Mouse (Mus musculus): Measurements from ENCODE around the gene Kcnj10. TPM values are rescaled to one million over a fixed set of nuclear protein-coding genes. Genes with fewer than 3 reads are reported as not detected.

Gene Kcnj10
- polyA plus RNA-seq, 1 experiment from 2014 or later: not detected

DNA sequence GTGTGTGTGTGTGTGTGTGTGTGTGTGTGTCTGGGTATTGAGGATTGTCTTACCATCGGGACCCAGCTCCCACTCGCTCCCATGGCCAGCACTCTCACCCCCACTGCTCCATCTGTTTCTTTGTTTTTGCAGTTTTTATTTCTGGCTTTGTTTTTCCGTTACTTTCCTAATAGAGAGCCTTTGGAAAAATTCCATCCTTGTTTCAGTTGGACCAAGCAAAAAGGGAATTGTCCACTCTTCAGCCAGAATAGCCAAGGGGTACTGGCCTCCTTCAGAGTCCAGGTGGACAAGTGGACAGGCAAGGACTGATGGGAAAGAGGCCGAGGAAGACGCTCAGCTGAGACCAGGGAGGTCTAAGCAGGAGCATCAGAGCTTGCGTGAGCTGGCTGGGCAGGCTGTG is 34.1 kb upstream of the Kcnj10 start:
- no peak overlapping the region for H3K4me2 ChIP-seq (ENCODE audit: low read length)
- no peaks in the 10 kb centered on the region for H3K9me3 ChIP-seq (ENCODE audit: control insufficient read depth, low read length)
- peaks cover 11 to 18% of the 10 kb centered on the region in 2 experiments for H3K4me1 ChIP-seq (ENCODE audit: control insufficient read depth in 2 of 2, insufficient read depth in 2 of 2, low read length in 2 of 2)
- H3K27ac ChIP-seq (replicated peaks in 1 of 2; ENCODE audit: control insufficient read depth in 1 of 2, insufficient read depth in 1 of 2, low read depth in 2 of 2, low read length in 2 of 2): no peak overlapping the region
- no peak overlapping the region for H3K9ac ChIP-seq (ENCODE audit: low read length)
- 72% methylated on average over 6 of the region's 6 CpGs for WGBS
- ATAC-seq (ENCODE audit: insufficient number of reproducible peaks, insufficient read depth, low FRiP score, low read depth): no peak
- no peaks in the 10 kb centered on the region for H3K36me3 ChIP-seq (ENCODE audit: control insufficient read depth, insufficient read depth, low read length)
- H3K27me3 ChIP-seq (ENCODE audit: control insufficient read depth, insufficient read depth, low read length): no peaks in the 10 kb centered on the region
- H3K4me3 ChIP-seq (ENCODE audit: control insufficient read depth in 1 of 2, insufficient read depth in 1 of 2, low read depth in 1 of 2, low read length in 2 of 2): no peak overlapping the region

DNA sequence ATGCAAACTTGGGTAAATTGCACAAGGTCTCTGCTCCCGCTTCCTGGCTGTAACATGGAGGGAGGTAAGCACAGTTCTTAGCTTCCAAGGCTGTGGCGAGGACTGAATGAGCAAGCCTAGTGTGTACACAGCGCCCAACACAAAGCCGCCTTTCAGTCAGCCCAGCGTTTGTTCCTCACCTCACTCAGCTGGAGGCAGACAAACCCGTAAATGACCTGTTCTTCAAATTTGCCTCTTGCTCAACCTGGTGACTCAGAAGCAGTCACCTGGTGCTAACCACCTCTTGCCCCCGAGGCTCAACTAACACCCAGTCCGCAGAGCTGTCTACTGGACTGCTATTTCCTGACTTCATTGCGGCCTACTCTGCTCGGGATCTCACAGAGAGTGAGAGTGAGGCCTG is 33.1 kb upstream of the Kcnj10 start:
- no peaks in the 10 kb centered on the region for H3K36me3 ChIP-seq (ENCODE audit: control insufficient read depth, insufficient read depth, low read length)
- WGBS: 61% methylated on average over 10 of the region's 10 CpGs
- H3K9ac ChIP-seq (ENCODE audit: low read length): no peak overlapping the region
- H3K9me3 ChIP-seq (ENCODE audit: control insufficient read depth, low read length): no peaks in the 10 kb centered on the region
- no peak for ATAC-seq (ENCODE audit: insufficient number of reproducible peaks, insufficient read depth, low FRiP score, low read depth)
- no peaks in the 10 kb centered on the region for H3K27me3 ChIP-seq (ENCODE audit: control insufficient read depth, insufficient read depth, low read length)
- H3K4me3 ChIP-seq (ENCODE audit: control insufficient read depth in 1 of 2, insufficient read depth in 1 of 2, low read depth in 1 of 2, low read length in 2 of 2): no peak overlapping the region
- peaks cover 14% of the 10 kb centered on the region in 2 experiments for H3K4me1 ChIP-seq (ENCODE audit: control insufficient read depth in 2 of 2, insufficient read depth in 2 of 2, low read length in 2 of 2)
- H3K4me2 ChIP-seq (ENCODE audit: low read length): no peak overlapping the region
- no peak overlapping the region for H3K27ac ChIP-seq (replicated peaks in 1 of 2; ENCODE audit: control insufficient read depth in 1 of 2, insufficient read depth in 1 of 2, low read depth in 2 of 2, low read length in 2 of 2)

DNA sequence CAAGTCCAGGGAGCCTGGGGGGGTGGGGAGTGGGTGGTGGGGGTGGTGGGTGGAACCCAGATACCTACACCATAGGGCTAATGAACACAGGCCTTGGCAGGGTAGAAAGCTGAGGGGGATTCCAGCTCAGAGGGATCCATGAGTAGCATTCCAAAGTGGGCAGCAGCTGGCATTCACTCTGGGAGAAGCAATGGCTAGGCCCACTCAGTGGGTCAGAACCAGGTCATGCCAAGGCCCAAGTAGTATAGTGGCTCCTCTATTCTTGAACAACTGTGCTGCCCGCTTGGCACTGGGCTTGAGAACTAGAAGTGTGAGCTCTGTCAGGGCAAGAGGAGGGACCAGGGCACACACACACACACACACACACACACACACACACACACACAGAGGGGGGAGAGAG is 32.6 kb upstream of the Kcnj10 start:
- no peaks in the 10 kb centered on the region for H3K36me3 ChIP-seq (ENCODE audit: control insufficient read depth, insufficient read depth, low read length)
- 100% methylated on average over 1 of the region's 1 CpGs for WGBS
- no peak overlapping the region for H3K27ac ChIP-seq (replicated peaks in 1 of 2; ENCODE audit: control insufficient read depth in 1 of 2, insufficient read depth in 1 of 2, low read depth in 2 of 2, low read length in 2 of 2)
- H3K9ac ChIP-seq (ENCODE audit: low read length): no peak overlapping the region
- no peaks in the 10 kb centered on the region for H3K9me3 ChIP-seq (ENCODE audit: control insufficient read depth, low read length)
- no peak overlapping the region for H3K4me3 ChIP-seq (ENCODE audit: control insufficient read depth in 1 of 2, insufficient read depth in 1 of 2, low read depth in 1 of 2, low read length in 2 of 2)
- no peaks in the 10 kb centered on the region for H3K27me3 ChIP-seq (ENCODE audit: control insufficient read depth, insufficient read depth, low read length)
- peaks cover 18% of the 10 kb centered on the region in 2 experiments for H3K4me1 ChIP-seq (ENCODE audit: control insufficient read depth in 2 of 2, insufficient read depth in 2 of 2, low read length in 2 of 2)
- no peak overlapping the region for H3K4me2 ChIP-seq (ENCODE audit: low read length)
- ATAC-seq (ENCODE audit: insufficient number of reproducible peaks, insufficient read depth, low FRiP score, low read depth): no peak

DNA sequence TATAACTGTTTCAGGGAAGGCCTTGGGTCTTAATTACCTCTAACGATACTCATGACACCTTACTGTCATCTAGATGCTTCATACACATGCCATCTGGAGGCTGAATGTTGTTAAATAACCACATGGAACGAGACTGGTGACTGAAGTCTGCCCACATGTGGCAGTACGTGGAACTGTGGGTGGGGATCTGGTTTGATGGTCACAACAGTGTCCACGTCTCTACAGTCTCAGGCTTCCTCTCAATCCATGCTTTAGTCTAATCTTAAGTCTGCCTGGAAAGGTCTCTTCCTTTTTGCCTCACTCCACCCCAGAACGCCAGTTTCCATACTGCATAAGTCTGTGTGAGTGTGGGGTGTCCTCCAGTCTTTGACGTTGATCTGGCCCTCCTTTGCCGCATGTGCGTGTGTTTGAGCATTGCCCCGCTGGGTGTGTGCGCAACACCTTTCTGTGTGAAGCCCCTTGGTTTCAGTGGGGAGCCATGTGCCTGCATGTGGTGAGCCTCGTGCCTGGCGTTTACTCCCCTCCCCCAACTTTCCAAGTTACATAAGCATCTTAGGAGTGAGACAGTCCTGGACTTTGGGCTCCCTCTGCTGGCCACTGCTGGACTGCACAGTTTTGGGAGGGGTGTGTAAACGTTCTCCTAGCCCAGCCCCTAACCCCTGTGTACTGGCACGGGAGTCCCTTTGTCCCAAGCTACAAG is 31.2 kb upstream of the Kcnj10 start:
- no peaks in the 10 kb centered on the region for H3K27me3 ChIP-seq (ENCODE audit: control insufficient read depth, insufficient read depth, low read length)
- no peaks in the 10 kb centered on the region for H3K36me3 ChIP-seq (ENCODE audit: control insufficient read depth, insufficient read depth, low read length)
- H3K27ac ChIP-seq (replicated peaks in 1 of 2; ENCODE audit: control insufficient read depth in 1 of 2, insufficient read depth in 1 of 2, low read depth in 2 of 2, low read length in 2 of 2): peak overlapping the region; percentile 85 to 91
- 1% methylated on average over 14 of the region's 14 CpGs for WGBS
- H3K4me2 ChIP-seq (ENCODE audit: low read length): peak overlapping the region; percentile 72
- peak overlapping the region; percentile 29 to 43 for H3K4me3 ChIP-seq (ENCODE audit: control insufficient read depth in 1 of 2, insufficient read depth in 1 of 2, low read depth in 1 of 2, low read length in 2 of 2)
- H3K9ac ChIP-seq (ENCODE audit: low read length): peak overlapping the region; percentile 69
- peaks cover 13% of the 10 kb centered on the region in 2 experiments for H3K4me1 ChIP-seq (ENCODE audit: control insufficient read depth in 2 of 2, insufficient read depth in 2 of 2, low read length in 2 of 2)
- peak; percentile 62 for ATAC-seq (ENCODE audit: insufficient number of reproducible peaks, insufficient read depth, low FRiP score, low read depth)
- H3K9me3 ChIP-seq (ENCODE audit: control insufficient read depth, low read length): no peaks in the 10 kb centered on the region

DNA sequence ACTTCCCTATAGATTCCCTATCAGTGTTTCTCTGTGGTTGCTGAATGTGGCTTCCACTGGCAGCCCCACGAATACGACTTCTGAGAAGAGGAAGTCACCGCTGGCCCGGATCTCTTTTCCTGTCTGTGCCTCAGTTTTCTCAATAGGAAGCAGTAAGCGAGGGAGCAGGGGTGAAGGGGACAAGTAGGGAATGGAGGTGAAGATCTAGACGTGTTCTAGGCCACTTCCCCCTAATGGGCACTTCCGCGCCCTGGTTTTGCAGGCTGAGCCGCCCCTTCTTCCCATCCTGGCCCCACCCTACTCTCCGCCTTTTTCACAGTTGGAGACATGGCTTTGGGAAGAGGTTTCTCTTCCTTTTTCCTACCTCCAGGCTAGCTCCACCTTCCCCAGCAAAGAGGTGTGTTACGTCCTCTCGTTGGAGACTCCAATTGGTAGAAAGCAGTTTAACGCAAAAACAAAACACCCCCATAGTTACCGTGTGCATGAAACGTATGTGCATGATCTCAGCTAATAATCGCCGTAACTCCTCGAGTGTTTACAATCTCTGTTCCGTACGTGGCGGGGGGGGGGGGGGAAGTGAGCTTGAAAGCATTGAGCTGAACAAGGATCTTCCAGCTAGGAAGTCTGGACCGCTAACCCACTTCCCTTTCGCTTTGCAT is 29.6 kb upstream of the Kcnj10 start:
- Histone ChIP-seq H3K4me3 (ENCODE audit: control insufficient read depth in 1 of 2, insufficient read depth in 1 of 2, low read depth in 1 of 2, low read length in 2 of 2) (peak overlapping the region; percentile 61 to 70), H3K9ac (ENCODE audit: low read length) (peak overlapping the region; percentile 78), H3K4me2 (ENCODE audit: low read length) (peak overlapping the region; percentile 70), H3K9me3 (ENCODE audit: control insufficient read depth, low read length) (no peaks in the 10 kb centered on the region), H3K27ac (replicated peaks in 1 of 2; ENCODE audit: control insufficient read depth in 1 of 2, insufficient read depth in 1 of 2, low read depth in 2 of 2, low read length in 2 of 2) (peak overlapping the region; percentile 77 to 82), H3K4me1 (ENCODE audit: control insufficient read depth in 2 of 2, insufficient read depth in 2 of 2, low read length in 2 of 2) (peaks cover 13% of the 10 kb centered on the region in 2 experiments), H3K27me3 (ENCODE audit: control insufficient read depth, insufficient read depth, low read length) (no peaks in the 10 kb centered on the region), H3K36me3 (ENCODE audit: control insufficient read depth, insufficient read depth, low read length) (no peaks in the 10 kb centered on the region)
- peak; percentile 16 for ATAC-seq (ENCODE audit: insufficient number of reproducible peaks, insufficient read depth, low FRiP score, low read depth)
- WGBS: 3% methylated on average over 23 of the region's 23 CpGs

DNA sequence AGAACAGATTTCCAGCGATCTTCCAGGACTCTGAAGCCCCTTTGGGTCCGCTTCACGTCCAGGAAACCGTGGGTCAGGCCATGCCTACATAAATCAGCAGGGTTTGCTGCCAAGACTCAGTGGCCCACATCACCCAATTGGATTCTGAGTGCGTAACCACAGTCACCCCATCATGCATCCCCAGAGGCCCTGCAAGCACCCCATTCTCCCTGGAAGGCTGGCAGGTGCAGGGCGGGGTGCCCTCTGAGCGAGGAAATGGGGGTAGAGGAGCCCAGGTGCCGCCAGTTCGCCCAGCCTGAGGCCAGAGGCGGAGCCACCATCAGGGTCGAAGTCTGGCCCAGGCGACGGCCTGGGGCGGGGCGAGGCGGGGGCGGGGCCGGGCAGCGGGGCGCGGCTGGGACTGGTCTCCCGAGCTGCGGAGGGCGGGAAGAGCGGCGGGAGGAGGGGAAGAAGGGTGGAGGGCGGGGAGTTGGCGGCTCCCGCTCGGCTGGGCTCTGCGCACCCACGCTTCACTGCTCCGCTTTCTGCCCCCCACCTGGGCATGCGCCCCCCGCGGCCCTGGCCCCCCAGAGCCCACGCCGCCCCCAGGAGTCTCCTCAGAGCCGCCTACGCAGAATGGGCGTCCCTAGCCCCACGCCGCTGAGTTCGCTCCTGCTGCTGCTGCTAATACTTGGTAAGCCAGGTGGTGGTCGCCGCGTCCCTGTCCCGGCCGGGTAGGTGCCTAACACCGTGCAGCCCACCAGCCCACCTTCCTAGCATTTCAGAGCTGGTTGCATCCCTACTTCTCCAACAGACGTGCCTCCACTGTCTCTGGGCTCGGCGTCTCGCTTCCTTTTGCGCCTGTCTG is 28.9 kb upstream of the Kcnj10 start:
- WGBS: 0% methylated on average over 46 of the region's 55 CpGs
- H3K27ac ChIP-seq (replicated peaks in 1 of 2; ENCODE audit: control insufficient read depth in 1 of 2, insufficient read depth in 1 of 2, low read depth in 2 of 2, low read length in 2 of 2): peak overlapping the region; percentile 77 to 82
- ATAC-seq (ENCODE audit: insufficient number of reproducible peaks, insufficient read depth, low FRiP score, low read depth): peak; percentile 81
- no peaks in the 10 kb centered on the region for H3K9me3 ChIP-seq (ENCODE audit: control insufficient read depth, low read length)
- peaks cover 13% of the 10 kb centered on the region in 2 experiments for H3K4me1 ChIP-seq (ENCODE audit: control insufficient read depth in 2 of 2, insufficient read depth in 2 of 2, low read length in 2 of 2)
- no peaks in the 10 kb centered on the region for H3K27me3 ChIP-seq (ENCODE audit: control insufficient read depth, insufficient read depth, low read length)
- peak overlapping the region; percentile 78 for H3K9ac ChIP-seq (ENCODE audit: low read length)
- H3K4me3 ChIP-seq (ENCODE audit: control insufficient read depth in 1 of 2, insufficient read depth in 1 of 2, low read depth in 1 of 2, low read length in 2 of 2): peak overlapping the region; percentile 61 to 70
- no peaks in the 10 kb centered on the region for H3K36me3 ChIP-seq (ENCODE audit: control insufficient read depth, insufficient read depth, low read length)
- peak overlapping the region; percentile 70 for H3K4me2 ChIP-seq (ENCODE audit: low read length)

DNA sequence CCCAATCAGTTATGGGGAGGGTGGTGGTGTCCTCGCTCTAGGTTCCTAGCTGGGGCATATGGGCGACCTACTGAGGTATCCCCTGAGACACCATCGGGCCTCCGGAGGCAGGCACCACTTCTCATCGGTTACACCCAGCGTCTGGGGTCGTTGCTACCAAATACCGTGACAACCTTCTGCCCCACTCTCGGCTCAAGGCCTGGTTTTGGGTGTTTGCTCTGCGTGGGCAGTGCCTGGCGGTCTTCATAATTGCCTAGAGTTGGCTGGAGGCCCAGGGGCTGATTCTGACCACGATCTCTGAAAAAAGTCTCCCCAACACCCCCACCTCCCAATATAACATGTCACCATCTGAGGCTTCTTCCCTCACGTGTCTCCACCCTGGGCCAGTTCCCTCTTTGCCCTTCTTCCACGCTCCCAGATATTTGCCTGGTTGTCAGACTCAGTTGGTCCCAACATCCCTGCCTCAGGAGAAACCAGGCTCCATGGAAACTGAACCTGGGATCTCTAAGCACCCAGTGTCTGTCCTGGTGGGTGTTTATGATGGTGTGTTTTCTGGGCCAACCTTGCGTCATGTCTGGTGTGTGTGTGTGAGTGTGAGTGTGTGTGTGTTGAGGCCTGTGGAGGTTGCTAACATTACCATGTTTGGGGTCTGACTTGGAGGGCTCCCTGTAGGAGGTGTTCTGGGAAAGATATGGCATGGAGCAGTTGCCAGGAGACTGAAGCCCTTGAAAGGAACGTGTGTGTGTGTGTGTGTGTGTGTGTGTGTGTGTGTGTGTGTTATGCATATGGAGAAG is 28.0 kb upstream of the Kcnj10 start:
- Histone ChIP-seq H3K9me3 (ENCODE audit: control insufficient read depth, low read length) (no peaks in the 10 kb centered on the region), H3K4me3 (ENCODE audit: control insufficient read depth in 1 of 2, insufficient read depth in 1 of 2, low read depth in 1 of 2, low read length in 2 of 2) (peak overlapping the region; percentile 61 to 65), H3K9ac (ENCODE audit: low read length) (peak overlapping the region; percentile 73), H3K27me3 (ENCODE audit: control insufficient read depth, insufficient read depth, low read length) (no peaks in the 10 kb centered on the region), H3K27ac (replicated peaks in 1 of 2; ENCODE audit: control insufficient read depth in 1 of 2, insufficient read depth in 1 of 2, low read depth in 2 of 2, low read length in 2 of 2) (no peak overlapping the region), H3K4me2 (ENCODE audit: low read length) (peak overlapping the region; percentile 70), H3K36me3 (ENCODE audit: control insufficient read depth, insufficient read depth, low read length) (no peaks in the 10 kb centered on the region), H3K4me1 (ENCODE audit: control insufficient read depth in 2 of 2, insufficient read depth in 2 of 2, low read length in 2 of 2) (peaks cover 13% of the 10 kb centered on the region in 2 experiments)
- WGBS: 18% methylated on average over 16 of the region's 16 CpGs
- peak; percentile 3; the same call in 1 of the 2 replicates for ATAC-seq (ENCODE audit: insufficient number of reproducible peaks, insufficient read depth, low FRiP score, low read depth)
